ENCODE assay signal across 13 mouse cellular contexts in the genomic region with DNA sequence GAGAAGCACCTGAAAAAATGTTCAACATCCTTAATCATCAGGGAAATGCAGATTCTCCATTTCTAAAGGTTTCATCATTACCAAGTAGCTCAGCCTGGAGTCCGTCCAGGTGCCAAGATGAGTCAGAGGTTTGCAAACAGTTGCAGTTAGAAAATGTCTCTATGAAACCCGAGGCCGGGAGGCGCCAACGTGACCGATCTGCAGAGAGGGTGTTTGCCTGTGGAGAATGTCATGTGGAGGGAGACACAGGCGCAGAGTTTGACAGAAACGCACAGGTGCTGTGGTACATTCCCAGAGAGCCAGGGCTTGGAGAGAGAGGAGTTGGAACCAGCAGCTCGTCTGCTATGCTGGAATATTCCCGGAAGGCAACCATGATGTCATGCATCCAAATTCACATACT. TPM values are rescaled to one million over a fixed set of nuclear protein-coding genes. Genes with fewer than 3 reads are reported as not detected.
DNase-seq lines count a peak whose midpoint lies in the region; ATAC-seq lines count a peak whose summit lies in the region.
"Had no signal": no experiment of that assay in that cellular context is flagged by ENCODE, and none has a peak within 500 bp of the region (broad histone marks: within the 10 kb centered on the region; RNA-seq: fewer than 3 reads in every experiment).

No protein-coding gene starts in this region.

- no peaks in the 10 kb centered on the region for H3K9me3 ChIP-seq in hindbrain, embryonic 10.5 days
- no peaks in the 10 kb centered on the region for H3K9me3 ChIP-seq in forebrain, embryonic 14.5 days (replicated peaks; ENCODE audit: control insufficient read depth, low read length)
- H3K9me3 ChIP-seq: limb, embryonic 12.5 days; midbrain, embryonic 13.5 days had no signal

- no peak overlapping the region for H3K27ac ChIP-seq in hindbrain, embryonic 10.5 days
- H3K27ac ChIP-seq in forebrain, embryonic 14.5 days (ENCODE audit: low read depth, low read length): no peak overlapping the region
- H3K27ac ChIP-seq: limb, embryonic 12.5 days; midbrain, embryonic 13.5 days had no signal

- peaks cover 16% of the 10 kb centered on the region; the same call in 1 of the 2 replicates for H3K4me1 ChIP-seq in hindbrain, embryonic 10.5 days (replicated peaks)
- no peaks in the 10 kb centered on the region for H3K4me1 ChIP-seq in forebrain, embryonic 14.5 days (ENCODE audit: control insufficient read depth, insufficient read depth, low read length)

- 83% methylated on average over 10 of the region's 10 CpGs for WGBS in hindbrain, embryonic 10.5 days
- WGBS in forebrain, embryonic 14.5 days: 87% methylated on average over 10 of the region's 10 CpGs

- DNase-seq in frontal cortex, postnatal 36 days (ENCODE audit: low spot score in 2 of 2): peak; percentile 24 to 28
- no peak for DNase-seq in frontal cortex, postnatal 25 days (ENCODE audit: low spot score in 2 of 2)
- peak; percentile 88 for DNase-seq in 3T3-L1 (ENCODE audit: low read depth, low spot score)
- peak; percentile 79 to 86 for DNase-seq in adrenal gland, postnatal 36 days
- DNase-seq in lung, postnatal 36 days: peak; percentile 69
- no peak for DNase-seq in hindbrain, embryonic 10.5 days (ENCODE audit: low spot score)
- no peak for DNase-seq in forebrain, embryonic 14.5 days (ENCODE audit: low spot score)
- no peak for DNase-seq in thymus, postnatal 10 days (ENCODE audit: low spot score in 2 of 2)
- DNase-seq: kidney, adult 18-20 months had no signal

- ATAC-seq in forebrain, embryonic 14.5 days: no peak
- ATAC-seq: midbrain, embryonic 13.5 days had no signal

- no peaks in the 10 kb centered on the region for H3K36me3 ChIP-seq in hindbrain, embryonic 10.5 days
- H3K36me3 ChIP-seq in forebrain, embryonic 14.5 days (ENCODE audit: control insufficient read depth, insufficient read depth, low read length): no peaks in the 10 kb centered on the region
- H3K36me3 ChIP-seq: limb, embryonic 12.5 days; midbrain, embryonic 13.5 days had no signal

- H3K9ac ChIP-seq in forebrain, embryonic 14.5 days (ENCODE audit: low read length): no peak overlapping the region
- H3K9ac ChIP-seq: limb, embryonic 12.5 days; midbrain, embryonic 13.5 days had no signal

- H3K4me2 ChIP-seq in forebrain, embryonic 14.5 days (ENCODE audit: low read length): no peak overlapping the region
- H3K4me2 ChIP-seq: limb, embryonic 12.5 days; midbrain, embryonic 13.5 days had no signal

- no peak overlapping the region for H3K4me3 ChIP-seq in hindbrain, embryonic 10.5 days
- H3K4me3 ChIP-seq in forebrain, embryonic 14.5 days (ENCODE audit: low read depth, low read length): no peak overlapping the region
- H3K4me3 ChIP-seq: limb, embryonic 12.5 days; midbrain, embryonic 13.5 days had no signal

- H3K27me3 ChIP-seq in hindbrain, embryonic 10.5 days (ENCODE audit: insufficient read depth, poor library complexity, severe bottlenecking): peaks cover 21% of the 10 kb centered on the region
- peaks cover 4% of the 10 kb centered on the region for H3K27me3 ChIP-seq in forebrain, embryonic 14.5 days (replicated peaks; ENCODE audit: control insufficient read depth, insufficient read depth, low read length)

RNA-seq across cellular contexts. Expression of a gene that starts 3.8 kb away (rescaled TPM):
- total RNA-seq in adrenal gland, postnatal 36 days (2021): 1 to 10 TPM; 3.9 to 5.6 TPM
- polyA plus RNA-seq in hindbrain, embryonic 10.5 days (2016; fragmentation: Nextera tagmentation; extraction: Ambion mirVana): 6.8 and 8.2 TPM in 2 replicates
- polyA plus RNA-seq in forebrain, embryonic 14.5 days (2014; fragmentation: Nextera tagmentation; extraction: Ambion mirVana): 3.5 and 4.0 TPM in 2 replicates

RNA-seq across cellular contexts. Expression of a gene that starts 44.2 kb away (rescaled TPM):
- total RNA-seq in adrenal gland, postnatal 36 days (2021): not detected
- polyA plus RNA-seq in hindbrain, embryonic 10.5 days (2016; fragmentation: Nextera tagmentation; extraction: Ambion mirVana): 0.86 TPM in 1 of 2 replicates, not detected in the other
- 0.63 and 0.66 TPM in 2 replicates for polyA plus RNA-seq in forebrain, embryonic 14.5 days (2014; fragmentation: Nextera tagmentation; extraction: Ambion mirVana)
- polyA plus RNA-seq: forebrain, embryonic 11.5 days; heart, embryonic 14.5 days; limb, embryonic 12.5 days; midbrain, embryonic 13.5 days had no signal

Comparison
In these comparisons a context has a peak if more than half of its experiments do, and no peak if none do; other contexts are left out.
1. DNase-seq: peak in frontal cortex, postnatal 36 days (2 of 2), 3T3-L1 (single experiment), adrenal gland, postnatal 36 days (2 of 2) and lung, postnatal 36 days (single experiment); none in frontal cortex, postnatal 25 days (0 of 2), hindbrain, embryonic 10.5 days (single experiment), forebrain, embryonic 14.5 days (single experiment) and thymus, postnatal 10 days (0 of 2).